Mouse (Mus musculus): ENCODE results near the gene Umod. TPM values are rescaled to one million over a fixed set of nuclear protein-coding genes. Genes with fewer than 3 reads are reported as not detected.

Gene Umod
- not detected in 2 replicates for polyA plus RNA-seq (2014; fragmentation: Nextera tagmentation; extraction: Ambion mirVana)

DNA sequence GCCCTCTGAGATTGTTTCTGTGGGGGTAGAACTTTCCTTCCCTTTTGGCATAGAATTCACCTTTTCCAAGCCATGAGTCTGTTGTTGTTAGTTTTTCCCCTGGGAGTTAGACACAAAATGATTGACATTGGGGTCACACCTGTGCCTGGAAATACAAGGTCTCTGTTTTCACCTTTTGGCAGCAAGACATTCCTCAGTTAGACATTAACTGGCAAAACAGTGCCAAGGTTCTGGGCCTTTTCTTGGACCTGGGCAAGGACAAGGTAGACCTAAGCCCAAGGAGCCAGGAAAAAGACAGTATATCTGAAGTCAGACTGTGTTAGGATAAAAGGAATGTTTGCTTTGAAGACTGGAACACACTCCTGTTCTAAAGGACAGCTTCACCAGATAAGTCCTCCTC is at the start of gene Umod:
TSS of gene Umod (minus strand) at position 27 of the 400 bp plus-strand sequence.
- H3K9me3 ChIP-seq (replicated peaks; ENCODE audit: control insufficient read depth, low read length), result no peaks in the 10 kb centered on the region
- no peaks in the 10 kb centered on the region for H3K36me3 ChIP-seq (replicated peaks; ENCODE audit: control insufficient read depth, insufficient read depth, low read depth, low read length)
- no peaks in the 10 kb centered on the region for H3K4me1 ChIP-seq (ENCODE audit: control insufficient read depth, insufficient read depth, low read length)
- no peak within 1 kb of the TSS for H3K4me2 ChIP-seq (ENCODE audit: low read depth, low read length)
- DNase-seq (ENCODE audit: low spot score) (no peak), ATAC-seq (replicated peaks; ENCODE audit: insufficient number of reproducible peaks, low FRiP score, low TSS enrichment, low read depth) (no peak)
- H3K9ac ChIP-seq (replicated peaks; ENCODE audit: low read length), result no peak within 1 kb of the TSS
- no peaks in the 10 kb centered on the region for H3K27me3 ChIP-seq (ENCODE audit: control insufficient read depth, insufficient read depth, low read length)
- no peak within 1 kb of the TSS for H3K4me3 ChIP-seq (ENCODE audit: low read depth, low read length)
- no peak within 1 kb of the TSS for H3K27ac ChIP-seq (replicated peaks; ENCODE audit: low read depth, low read length)

DNA sequence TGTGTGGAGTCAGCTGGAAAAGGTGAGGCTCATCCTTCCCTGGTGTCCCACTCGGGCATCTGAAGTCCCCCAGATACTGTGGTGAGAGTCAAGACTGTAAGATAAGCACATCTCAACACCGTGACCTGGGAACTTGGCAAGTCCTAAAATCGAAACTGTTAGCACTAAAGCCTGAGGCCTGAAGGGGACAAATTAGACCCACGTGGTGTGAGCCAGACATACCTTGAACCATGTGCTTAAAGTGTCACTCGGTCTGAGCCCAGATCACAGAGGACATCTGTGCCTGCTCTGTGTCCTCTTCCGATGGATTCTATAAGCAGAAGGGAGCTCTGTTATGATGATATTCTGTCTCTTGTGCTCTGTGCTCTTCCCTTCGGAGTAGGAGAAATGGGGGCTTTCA is 49.5 kb upstream of the Umod start:
- DNase-seq (ENCODE audit: low spot score) (no peak), ATAC-seq (replicated peaks; ENCODE audit: insufficient number of reproducible peaks, low FRiP score, low TSS enrichment, low read depth) (no peak)
- Histone ChIP-seq H3K9ac (replicated peaks; ENCODE audit: low read length) (no peak overlapping the region), H3K4me3 (ENCODE audit: low read depth, low read length) (no peak overlapping the region), H3K4me1 (ENCODE audit: control insufficient read depth, insufficient read depth, low read length) (no peaks in the 10 kb centered on the region), H3K27me3 (ENCODE audit: control insufficient read depth, insufficient read depth, low read length) (no peaks in the 10 kb centered on the region), H3K27ac (replicated peaks; ENCODE audit: low read depth, low read length) (no peak overlapping the region), H3K9me3 (replicated peaks; ENCODE audit: control insufficient read depth, low read length) (no peaks in the 10 kb centered on the region), H3K4me2 (ENCODE audit: low read depth, low read length) (no peak overlapping the region), H3K36me3 (replicated peaks; ENCODE audit: control insufficient read depth, insufficient read depth, low read depth, low read length) (no peaks in the 10 kb centered on the region)
- whole genome bisulfite sequencing, result 65% methylated on average over 7 of the region's 7 CpGs

DNA sequence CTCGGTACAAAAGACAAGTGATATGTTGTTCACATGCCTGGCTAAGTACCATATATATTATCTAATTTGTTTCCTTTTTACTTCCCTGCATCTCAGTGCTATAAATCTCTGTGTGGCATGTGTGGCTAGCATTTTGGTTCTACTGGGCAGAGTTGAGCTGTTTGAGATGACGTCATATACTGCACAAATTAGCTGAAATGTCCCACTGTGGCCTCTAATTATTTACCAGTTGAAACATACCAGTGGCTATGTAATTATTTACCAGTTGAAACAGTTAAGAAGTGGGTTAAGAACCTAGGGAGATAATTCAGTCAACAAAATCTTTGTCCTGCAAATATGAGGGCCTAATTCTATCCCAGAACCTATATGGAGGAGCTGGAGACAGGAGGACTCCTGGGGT is 48.5 kb upstream of the Umod start:
- Histone ChIP-seq H3K4me3 (ENCODE audit: low read depth, low read length) (no peak overlapping the region), H3K27ac (replicated peaks; ENCODE audit: low read depth, low read length) (no peak overlapping the region), H3K27me3 (ENCODE audit: control insufficient read depth, insufficient read depth, low read length) (no peaks in the 10 kb centered on the region), H3K9me3 (replicated peaks; ENCODE audit: control insufficient read depth, low read length) (no peaks in the 10 kb centered on the region), H3K4me2 (ENCODE audit: low read depth, low read length) (no peak overlapping the region), H3K36me3 (replicated peaks; ENCODE audit: control insufficient read depth, insufficient read depth, low read depth, low read length) (no peaks in the 10 kb centered on the region), H3K9ac (replicated peaks; ENCODE audit: low read length) (no peak overlapping the region), H3K4me1 (ENCODE audit: control insufficient read depth, insufficient read depth, low read length) (no peaks in the 10 kb centered on the region)
- ATAC-seq (replicated peaks; ENCODE audit: insufficient number of reproducible peaks, low FRiP score, low TSS enrichment, low read depth), result no peak
- WGBS, result 82% methylated on average over 2 of the region's 2 CpGs
- no peak for DNase-seq (ENCODE audit: low spot score)

DNA sequence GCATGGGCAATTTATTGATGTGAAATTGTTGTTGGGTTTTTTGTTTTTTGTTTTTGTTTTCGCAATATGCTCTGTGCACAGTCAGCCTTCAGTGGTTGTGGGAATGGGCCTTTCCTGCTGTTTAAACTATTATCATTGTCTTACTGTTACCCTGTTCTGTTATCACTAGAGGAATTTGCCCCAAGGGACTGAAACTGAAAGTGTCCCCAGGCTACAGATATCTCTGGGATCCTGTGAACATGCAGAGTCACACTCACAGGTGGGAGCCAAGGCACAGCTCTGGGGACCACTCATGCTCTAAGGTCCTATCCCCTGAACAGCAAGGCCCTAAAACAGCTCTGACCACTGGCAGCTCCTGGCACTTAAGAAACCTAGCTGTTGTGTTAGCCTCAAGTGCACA is 48.1 kb upstream of the Umod start:
- no peaks in the 10 kb centered on the region for H3K4me1 ChIP-seq (ENCODE audit: control insufficient read depth, insufficient read depth, low read length)
- no peaks in the 10 kb centered on the region for H3K9me3 ChIP-seq (replicated peaks; ENCODE audit: control insufficient read depth, low read length)
- H3K27me3 ChIP-seq (ENCODE audit: control insufficient read depth, insufficient read depth, low read length), result no peaks in the 10 kb centered on the region
- no peak overlapping the region for H3K27ac ChIP-seq (replicated peaks; ENCODE audit: low read depth, low read length)
- WGBS, result 96% methylated on average over 1 of the region's 1 CpGs
- no peak for DNase-seq (ENCODE audit: low spot score)
- no peak overlapping the region for H3K9ac ChIP-seq (replicated peaks; ENCODE audit: low read length)
- no peaks in the 10 kb centered on the region for H3K36me3 ChIP-seq (replicated peaks; ENCODE audit: control insufficient read depth, insufficient read depth, low read depth, low read length)
- ATAC-seq (replicated peaks; ENCODE audit: insufficient number of reproducible peaks, low FRiP score, low TSS enrichment, low read depth), result no peak
- H3K4me3 ChIP-seq (ENCODE audit: low read depth, low read length), result no peak overlapping the region
- no peak overlapping the region for H3K4me2 ChIP-seq (ENCODE audit: low read depth, low read length)

DNA sequence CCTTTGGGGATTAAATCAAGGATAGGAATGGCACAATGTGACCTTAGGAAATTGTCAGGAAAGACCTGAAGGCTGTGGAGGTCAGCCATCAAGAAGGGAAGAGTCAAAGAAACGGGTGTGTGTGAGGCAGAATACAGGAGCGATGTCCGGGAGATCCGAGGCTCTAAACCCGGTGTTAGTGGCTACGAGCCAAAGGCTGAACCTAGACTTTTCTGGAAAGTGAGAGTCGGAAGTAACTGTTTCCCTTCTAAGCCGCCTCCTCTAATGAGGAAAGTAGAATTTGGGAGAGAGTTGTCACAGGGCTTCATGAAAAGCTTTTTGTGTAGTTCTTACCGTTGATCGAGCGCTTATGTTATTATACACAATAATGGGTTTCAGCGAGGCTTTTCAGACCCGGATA is 47.4 kb upstream of the Umod start:
- DNase-seq (ENCODE audit: low spot score) (no peak), ATAC-seq (replicated peaks; ENCODE audit: insufficient number of reproducible peaks, low FRiP score, low TSS enrichment, low read depth) (no peak)
- WGBS, result 68% methylated on average over 13 of the region's 13 CpGs
- no peaks in the 10 kb centered on the region for H3K36me3 ChIP-seq (replicated peaks; ENCODE audit: control insufficient read depth, insufficient read depth, low read depth, low read length)
- no peaks in the 10 kb centered on the region for H3K27me3 ChIP-seq (ENCODE audit: control insufficient read depth, insufficient read depth, low read length)
- no peak overlapping the region for H3K9ac ChIP-seq (replicated peaks; ENCODE audit: low read length)
- H3K4me2 ChIP-seq (ENCODE audit: low read depth, low read length), result no peak overlapping the region
- no peak overlapping the region for H3K27ac ChIP-seq (replicated peaks; ENCODE audit: low read depth, low read length)
- H3K4me3 ChIP-seq (ENCODE audit: low read depth, low read length), result no peak overlapping the region
- H3K9me3 ChIP-seq (replicated peaks; ENCODE audit: control insufficient read depth, low read length), result no peaks in the 10 kb centered on the region
- H3K4me1 ChIP-seq (ENCODE audit: control insufficient read depth, insufficient read depth, low read length), result no peaks in the 10 kb centered on the region

DNA sequence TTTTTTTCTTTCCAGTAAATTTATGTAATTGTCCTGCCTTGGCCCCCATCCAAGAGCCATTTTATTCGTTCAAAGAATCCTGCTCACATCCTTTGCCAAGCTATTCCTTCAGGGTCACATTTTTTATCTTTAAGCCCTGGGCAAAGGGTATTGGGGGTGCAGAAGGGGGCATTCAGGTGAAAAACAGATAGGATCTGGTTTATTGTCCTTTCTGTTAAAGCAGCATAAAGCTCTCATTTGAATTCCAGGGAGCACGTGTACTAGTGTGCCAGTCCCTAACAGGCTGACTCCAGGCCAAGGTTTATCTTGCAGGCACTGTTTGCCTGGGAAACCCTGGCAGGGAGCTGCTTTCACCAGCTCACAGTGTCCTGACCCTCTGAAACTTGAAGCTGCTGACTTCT is 46.8 kb upstream of the Umod start:
- Histone ChIP-seq H3K4me1 (ENCODE audit: control insufficient read depth, insufficient read depth, low read length) (no peaks in the 10 kb centered on the region), H3K27me3 (ENCODE audit: control insufficient read depth, insufficient read depth, low read length) (no peaks in the 10 kb centered on the region), H3K27ac (replicated peaks; ENCODE audit: low read depth, low read length) (no peak overlapping the region), H3K9me3 (replicated peaks; ENCODE audit: control insufficient read depth, low read length) (no peaks in the 10 kb centered on the region), H3K9ac (replicated peaks; ENCODE audit: low read length) (no peak overlapping the region), H3K4me3 (ENCODE audit: low read depth, low read length) (no peak overlapping the region), H3K36me3 (replicated peaks; ENCODE audit: control insufficient read depth, insufficient read depth, low read depth, low read length) (no peaks in the 10 kb centered on the region), H3K4me2 (ENCODE audit: low read depth, low read length) (no peak overlapping the region)
- ATAC-seq (replicated peaks; ENCODE audit: insufficient number of reproducible peaks, low FRiP score, low TSS enrichment, low read depth) (no peak), DNase-seq (ENCODE audit: low spot score) (no peak)
- 63% methylated on average over 2 of the region's 2 CpGs for WGBS

DNA sequence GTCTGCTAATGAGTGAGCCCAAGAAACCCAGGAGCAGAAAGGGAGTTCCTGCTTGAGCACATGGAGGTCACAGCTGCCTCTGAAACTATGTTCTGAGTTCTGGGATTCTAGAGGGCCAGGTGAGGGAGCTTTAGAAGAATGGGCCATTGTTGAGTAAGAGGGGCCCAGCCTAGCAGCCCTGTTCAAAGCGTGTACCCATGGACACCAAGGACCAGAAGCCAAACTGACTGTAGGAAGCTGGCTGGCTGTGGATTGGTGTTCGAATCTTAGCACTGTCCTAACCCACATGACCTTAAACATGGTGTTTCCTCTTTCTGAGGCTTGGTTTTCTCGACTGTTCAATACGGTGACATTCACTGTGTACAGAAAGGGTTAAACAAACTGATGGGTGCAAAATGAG is 44.3 kb upstream of the Umod start, which contains the start of gene Pdilt:
TSS of gene Pdilt (minus strand) at position 101 of the 400 bp plus-strand sequence.
- no peak within 1 kb of the TSS for H3K9ac ChIP-seq (replicated peaks; ENCODE audit: low read length)
- no peaks in the 10 kb centered on the region for H3K36me3 ChIP-seq (replicated peaks; ENCODE audit: control insufficient read depth, insufficient read depth, low read depth, low read length)
- H3K4me2 ChIP-seq (ENCODE audit: low read depth, low read length), result no peak within 1 kb of the TSS
- no peaks in the 10 kb centered on the region for H3K9me3 ChIP-seq (replicated peaks; ENCODE audit: control insufficient read depth, low read length)
- no peak for ATAC-seq (replicated peaks; ENCODE audit: insufficient number of reproducible peaks, low FRiP score, low TSS enrichment, low read depth)
- 67% methylated on average over 4 of the region's 4 CpGs for WGBS
- H3K4me1 ChIP-seq (ENCODE audit: control insufficient read depth, insufficient read depth, low read length), result no peaks in the 10 kb centered on the region
- no peak within 1 kb of the TSS for H3K4me3 ChIP-seq (ENCODE audit: low read depth, low read length)
- DNase-seq (ENCODE audit: low spot score), result no peak
- H3K27ac ChIP-seq (replicated peaks; ENCODE audit: low read depth, low read length), result no peak within 1 kb of the TSS
- no peaks in the 10 kb centered on the region for H3K27me3 ChIP-seq (ENCODE audit: control insufficient read depth, insufficient read depth, low read length)

DNA sequence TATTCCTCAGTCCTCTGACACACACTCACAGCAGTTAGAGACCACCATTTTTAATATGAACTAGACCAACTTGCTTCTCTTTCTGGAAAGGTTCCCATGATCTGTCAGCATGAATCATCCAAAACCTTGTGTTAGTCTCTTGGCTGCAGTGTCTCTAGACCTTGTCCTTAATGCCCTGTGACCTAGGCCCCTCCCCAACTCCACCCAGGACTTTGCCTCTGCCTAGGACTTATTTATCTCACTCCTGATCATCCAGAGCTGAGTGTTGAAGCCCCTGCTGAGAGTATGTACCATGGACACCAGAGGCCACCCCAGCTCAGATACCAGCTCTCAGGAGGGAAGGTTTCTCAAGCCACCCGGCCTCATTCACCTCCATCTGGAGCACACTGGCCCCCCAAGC is 43.3 kb upstream of the Umod start:
- Histone ChIP-seq H3K9me3 (replicated peaks; ENCODE audit: control insufficient read depth, low read length) (no peaks in the 10 kb centered on the region), H3K4me2 (ENCODE audit: low read depth, low read length) (no peak overlapping the region), H3K36me3 (replicated peaks; ENCODE audit: control insufficient read depth, insufficient read depth, low read depth, low read length) (no peaks in the 10 kb centered on the region), H3K9ac (replicated peaks; ENCODE audit: low read length) (no peak overlapping the region), H3K27me3 (ENCODE audit: control insufficient read depth, insufficient read depth, low read length) (no peaks in the 10 kb centered on the region), H3K4me1 (ENCODE audit: control insufficient read depth, insufficient read depth, low read length) (no peaks in the 10 kb centered on the region), H3K27ac (replicated peaks; ENCODE audit: low read depth, low read length) (no peak overlapping the region), H3K4me3 (ENCODE audit: low read depth, low read length) (no peak overlapping the region)
- DNase-seq (ENCODE audit: low spot score) (no peak), ATAC-seq (replicated peaks; ENCODE audit: insufficient number of reproducible peaks, low FRiP score, low TSS enrichment, low read depth) (no peak)
- WGBS, result 84% methylated on average over 1 of the region's 1 CpGs

Data from embryonic facial prominence, embryonic 11.5 days (tissue).